Mouse (Mus musculus) retina, postnatal 1 day (tissue): ENCODE measurements at regions not wholly inside any gene's neighbourhood (a gene's known extent, or its start where the extent isn't known, plus 50 kb on each side); places are given as distances from the start of the nearest gene placed in this dataset.

Source experiments
- DNase-seq: peaks from one replicate; pipeline ENCODE4 v3.0.0-alpha.2; 2012

DNA sequence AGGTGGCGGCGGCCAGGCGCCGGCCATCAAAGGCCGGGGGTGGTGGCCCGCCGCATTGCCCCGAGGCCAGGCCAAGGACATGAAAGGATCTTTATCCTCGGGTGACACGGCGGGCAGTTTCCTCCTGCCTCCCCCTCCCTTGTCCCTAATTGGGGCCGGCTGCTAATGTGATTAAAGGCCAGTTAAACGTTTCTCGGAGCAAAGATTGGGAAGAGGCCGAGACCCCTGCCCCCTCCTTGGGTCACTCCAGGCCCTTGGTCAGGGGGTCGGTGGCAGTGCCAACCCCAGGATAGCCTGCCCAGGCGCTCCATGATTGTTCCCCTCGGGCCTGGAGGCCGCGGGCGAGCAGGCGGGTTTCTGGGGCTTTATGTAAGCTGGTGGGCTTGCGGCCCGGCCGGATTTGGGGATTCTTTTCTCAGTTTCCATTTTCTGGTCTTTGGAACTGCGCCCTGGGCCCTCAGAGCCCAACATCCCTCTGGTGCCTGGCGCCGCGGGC, 90.7 kb upstream of the Dio3 start:
- peak; percentile 86 for DNase-seq

GRCm38 (mm10) chr12:110188641-110189328, 90.1 kb upstream of the Dio3 start:
- peak; percentile 77 for DNase-seq

- peak; percentile 58 for DNase-seq
Measured at GRCm38 (mm10) chr12:110189329-110189642, 89.6 kb upstream of the Dio3 start.

- DNase-seq = no peak
Measured at GRCm38 (mm10) chr12:110192186-110192585, 86.7 kb upstream of the Dio3 start.

DNA sequence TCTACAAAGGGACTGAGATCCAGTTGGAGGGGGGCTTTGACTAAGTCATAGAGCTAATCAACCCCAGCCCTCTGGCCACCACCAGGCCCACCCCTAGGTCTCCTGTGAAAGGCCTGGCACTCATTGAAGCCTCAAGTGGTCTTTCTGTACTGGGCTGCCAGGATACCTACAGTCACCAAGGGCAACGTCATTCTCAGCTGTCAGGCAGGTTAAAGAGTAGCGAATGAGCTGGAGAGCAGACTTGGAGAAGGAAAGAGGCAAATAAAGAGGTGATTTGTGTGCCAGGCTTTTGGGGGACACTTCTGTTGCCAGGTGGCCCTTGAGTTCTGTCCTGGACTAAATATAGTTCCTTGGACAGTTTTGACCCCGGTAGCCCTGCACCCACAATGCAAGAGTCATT, 81.5 kb upstream of the Dio3 start:
- no peak for DNase-seq

GRCm38 (mm10) chr12:110200471-110200870, 78.4 kb upstream of the Dio3 start:
- DNase-seq = no peak

DNA sequence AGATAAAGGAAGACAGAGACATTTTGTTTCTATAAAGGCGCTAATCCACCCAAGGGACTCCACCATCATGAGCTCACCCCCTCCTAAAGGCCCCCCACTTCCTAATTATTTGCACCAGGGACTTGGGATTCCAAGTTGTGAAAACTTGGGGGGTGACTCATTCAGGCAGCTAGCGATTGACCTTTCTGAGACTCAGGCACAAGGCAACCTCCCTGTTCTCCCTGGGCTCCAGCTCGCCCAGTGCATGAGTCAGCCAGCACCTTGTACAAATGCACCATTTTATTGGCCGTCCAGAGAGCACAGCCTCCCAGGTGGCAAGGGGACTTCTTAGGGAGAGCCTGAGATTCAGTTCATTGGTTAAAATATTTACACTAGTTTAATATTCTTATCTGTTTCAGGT, 78.0 kb upstream of the Dio3 start:
- DNase-seq = no peak

- DNase-seq = no peak
Measured at GRCm38 (mm10) chr12:110203271-110204014, 75.4 kb upstream of the Dio3 start.

DNA sequence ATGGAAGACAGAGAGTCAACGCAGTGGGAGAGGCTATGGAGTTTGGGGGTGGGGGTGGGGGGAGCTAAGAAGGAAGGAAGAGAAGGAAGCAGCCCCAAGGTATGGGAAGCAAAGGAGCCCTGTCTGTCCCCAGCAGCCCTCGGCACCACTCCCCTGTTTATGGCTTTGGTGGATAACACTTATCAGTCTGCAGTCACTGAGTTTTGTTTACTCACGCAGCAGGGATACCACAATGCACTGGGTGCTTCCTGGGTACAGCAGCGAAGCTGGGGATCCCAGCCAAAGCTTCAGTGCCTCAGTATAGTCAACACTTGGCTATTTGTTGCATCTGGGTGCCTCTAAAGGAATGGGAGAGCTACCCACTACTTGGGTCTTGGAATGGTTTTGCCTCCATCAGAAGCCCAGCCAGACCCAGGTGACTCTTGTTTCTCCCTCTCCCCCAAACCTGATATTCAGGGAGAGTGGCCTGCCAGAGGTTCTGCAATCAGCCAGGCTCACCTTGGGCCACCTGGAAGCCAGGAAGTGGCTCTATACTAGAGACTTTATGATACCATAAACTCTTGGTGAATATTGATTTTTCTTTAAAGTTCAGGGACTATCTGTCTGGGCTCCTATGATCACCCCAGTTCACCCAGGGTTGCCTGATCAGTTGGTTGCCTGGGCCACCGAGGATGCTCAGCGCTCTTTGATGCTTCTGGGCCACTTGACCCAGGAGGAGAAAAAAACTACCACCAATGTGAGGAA, 74.5 kb upstream of the Dio3 start:
- DNase-seq = no peak

- DNase-seq = no peak
Measured at GRCm38 (mm10) chr12:110206271-110206670, 72.6 kb upstream of the Dio3 start.

DNA sequence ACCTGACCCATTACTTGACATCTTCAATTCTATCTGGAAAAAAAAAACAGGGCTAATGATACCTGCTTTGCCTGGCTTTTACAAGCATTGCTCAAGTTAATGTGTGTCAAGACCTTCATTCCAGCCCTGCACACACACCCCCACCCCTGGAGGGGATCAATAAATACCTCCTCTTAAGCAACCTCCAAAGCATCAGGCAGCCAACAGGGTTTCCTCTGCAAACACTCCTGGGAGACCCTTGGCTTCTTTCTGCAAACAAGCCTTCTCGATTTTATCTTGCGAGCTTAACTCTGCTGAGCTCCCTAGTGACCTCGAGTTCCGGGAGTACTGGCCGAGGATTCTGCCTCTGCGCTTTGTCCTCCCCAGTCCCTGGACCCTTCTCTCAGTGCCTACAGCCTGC, 72.1 kb upstream of the Dio3 start:
- no peak for DNase-seq

- DNase-seq = peak; percentile 78
Measured at GRCm38 (mm10) chr12:110207246-110207852, 71.5 kb upstream of the Dio3 start.

DNA sequence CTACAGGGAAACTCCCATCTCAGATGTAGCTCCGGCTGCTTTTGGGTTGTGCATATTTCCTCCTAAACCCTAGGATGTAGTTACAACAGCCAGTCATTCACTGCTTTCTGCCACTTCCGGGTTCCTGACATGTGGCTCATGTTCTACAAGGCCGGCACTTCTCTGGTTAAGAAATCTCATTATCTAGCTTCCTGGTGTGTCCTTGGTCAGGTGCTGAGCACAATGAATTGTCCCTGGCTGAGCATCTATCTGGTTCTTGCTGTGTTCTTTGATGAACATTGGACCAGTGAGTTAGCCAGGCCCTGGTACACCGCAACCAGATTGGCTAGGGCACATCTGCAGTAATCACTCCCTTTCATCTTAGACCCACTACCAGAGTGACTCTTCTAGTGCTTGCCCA, 66.2 kb upstream of the Dio3 start:
- no peak for DNase-seq

- DNase-seq = no peak
Measured at GRCm38 (mm10) chr12:110214833-110215232, 64.0 kb upstream of the Dio3 start.

- no peak for DNase-seq
Measured at GRCm38 (mm10) chr12:110215311-110215710, 63.6 kb upstream of the Dio3 start.

- DNase-seq = no peak
Measured at GRCm38 (mm10) chr12:110219750-110220149, 59.1 kb upstream of the Dio3 start.

DNA sequence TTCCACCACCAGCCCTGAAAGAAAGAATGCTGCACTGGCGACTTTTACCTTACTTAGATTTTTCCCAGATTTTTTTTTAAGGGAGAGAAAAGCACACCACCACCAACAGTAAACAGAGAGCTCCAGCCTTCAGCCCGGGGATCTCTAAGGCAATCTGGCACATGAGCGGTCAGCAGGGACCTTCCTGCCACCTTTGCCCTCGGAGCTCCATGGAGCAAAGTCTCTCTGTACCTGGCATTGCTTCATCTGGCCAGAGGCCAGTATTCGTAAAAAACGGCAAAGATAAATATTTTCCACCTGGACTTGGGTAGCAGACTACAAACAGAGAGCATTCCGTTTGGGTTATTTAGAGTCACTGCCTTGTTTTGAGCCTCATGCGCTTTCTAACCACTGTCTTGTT, 58.4 kb upstream of the Dio3 start:
- DNase-seq = no peak

DNA sequence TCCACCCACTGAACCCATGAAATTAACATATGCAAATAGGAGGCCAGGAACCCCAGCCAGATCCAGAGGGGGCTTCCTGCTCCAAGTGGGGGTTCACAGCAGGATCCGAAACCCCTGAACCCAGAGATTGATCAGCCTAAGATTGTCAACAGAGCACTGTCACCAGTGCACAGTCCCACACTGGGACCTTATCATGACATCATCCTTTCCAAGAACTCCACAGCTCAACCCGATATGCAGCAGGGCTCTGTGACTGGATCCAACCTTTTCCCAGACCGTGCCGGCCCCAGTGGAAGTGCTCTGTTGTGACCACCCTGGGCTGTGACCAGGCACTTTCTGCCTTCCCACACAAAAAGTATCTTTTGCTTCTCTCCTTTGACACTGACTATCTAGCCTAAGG, 57.7 kb upstream of the Dio3 start:
- no peak for DNase-seq

GRCm38 (mm10) chr12:110221679-110222078, 57.2 kb upstream of the Dio3 start:
- no peak for DNase-seq

DNA sequence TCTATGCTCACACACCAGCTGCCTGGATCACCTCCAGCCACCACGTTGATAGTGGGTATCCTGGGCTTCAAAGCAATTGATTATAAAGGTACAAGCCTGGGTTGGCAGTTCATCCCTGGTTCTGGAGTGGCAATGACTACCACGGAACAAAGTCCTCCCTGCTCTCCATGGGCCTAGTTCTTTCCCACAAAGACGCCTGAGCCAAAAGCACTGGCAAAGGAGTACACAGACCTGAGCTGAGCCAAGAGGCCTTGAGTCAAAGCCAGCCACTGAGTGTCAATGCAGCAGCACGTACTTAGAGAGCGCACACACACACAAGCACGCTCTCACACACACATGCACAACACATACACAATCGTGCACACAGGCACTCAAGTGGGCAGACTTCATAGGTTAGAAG, 54.6 kb upstream of the Dio3 start:
- no peak for DNase-seq

DNA sequence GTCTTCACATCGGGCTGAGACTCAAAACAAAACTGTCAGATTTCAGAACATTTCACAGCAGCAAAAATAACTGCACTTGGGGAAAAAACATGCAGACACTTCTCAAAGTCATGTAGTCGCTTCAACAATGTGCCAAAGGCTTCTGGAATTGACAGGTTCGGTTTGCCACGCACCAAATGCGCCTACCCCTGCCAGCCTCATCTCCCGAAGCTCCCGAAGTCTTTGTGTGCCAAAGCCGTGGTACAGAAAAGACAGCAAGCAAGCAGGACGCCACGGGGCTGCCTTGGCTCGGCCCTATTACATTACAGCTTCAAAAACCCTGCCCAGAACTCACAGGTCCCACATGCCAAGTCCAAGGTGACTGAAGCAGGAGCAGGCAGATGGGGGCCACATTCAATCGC, 50.9 kb upstream of the Dio3 start:
- DNase-seq = no peak
